Mouse (Mus musculus) CH12.LX (cell line): ENCODE measurements around the gene Rab40c. TPM values are rescaled to one million over a fixed set of nuclear protein-coding genes. Genes with fewer than 3 reads are reported as not detected.

Experiments
- DNase-seq: peaks from one replicate; pipeline ENCODE4 v3.0.0-alpha.2; 2013; ENCODE audit errors: extremely low read depth
- H3K27ac ChIP-seq: 2 replicates; pipeline ENCODE4 v1.5.1; 2012; ENCODE audit warnings: low read depth, mild to moderate bottlenecking, control low read depth, moderate library complexity; ENCODE audit not compliant: insufficient read depth
- H3K27me3 ChIP-seq: replicated peaks from 2 replicates; pipeline ENCODE3; 2012; ENCODE audit warnings: inconsistent platforms
- H3K36me3 ChIP-seq, 2 experiments: replicated peaks in 1 of 2; 2 replicates each; pipeline versions ENCODE3 to v1.6.1; 2012; ENCODE audit warnings: inconsistent platforms in 1 of 2, low read length in 1 of 2, mild to moderate bottlenecking in 1 of 2, mixed read lengths in 1 of 2, moderate library complexity in 1 of 2; ENCODE audit not compliant: control insufficient read depth in 1 of 2, insufficient read depth in 1 of 2
- H3K4me1 ChIP-seq, 2 experiments: 2 replicates each; pipeline ENCODE4 v1.6.1; 2012; ENCODE audit warnings: inconsistent platforms in 1 of 2, moderate library complexity in 1 of 2; ENCODE audit not compliant: insufficient read depth in 2 of 2, control insufficient read depth in 1 of 2
- H3K4me2 ChIP-seq: 2 replicates; pipeline ENCODE4 v1.6.1; 2012; ENCODE audit warnings: low read depth, mild to moderate bottlenecking, control low read depth; ENCODE audit not compliant: poor library complexity, insufficient read depth, severe bottlenecking
- H3K4me3 ChIP-seq, 3 experiments: fragments of 150-350 bp in 1 of 3; sonication (generic) in 1 of 3; replicated peaks in 1 of 3; 2 replicates each; pipeline versions ENCODE3 to v1.5.1; 2011 to 2012; ENCODE audit warnings: low read depth in 2 of 3, low read length in 2 of 3, mild to moderate bottlenecking in 2 of 3, moderate library complexity in 2 of 3, control low read depth in 1 of 3, improper control_type of control experiment in 1 of 3, inconsistent platforms in 1 of 3, mixed read lengths in 1 of 3; ENCODE audit not compliant: poor library complexity in 1 of 3
- H3K79me2 ChIP-seq: replicated peaks from 2 replicates; pipeline ENCODE4 v1.6.1; 2012; ENCODE audit warnings: mild to moderate bottlenecking, moderate library complexity; ENCODE audit not compliant: control insufficient read depth, poor library complexity, insufficient read depth, severe bottlenecking; ENCODE audit errors: extremely low read depth
- H3K9ac ChIP-seq: 2 replicates; pipeline ENCODE4 v1.6.1; 2012; ENCODE audit warnings: low read depth, mild to moderate bottlenecking, control low read depth, moderate library complexity; ENCODE audit not compliant: insufficient read depth
- H3K9me3 ChIP-seq: replicated peaks from 2 replicates; pipeline ENCODE3; 2012; ENCODE audit warnings: low read length, inconsistent platforms, mixed read lengths
- CHD2 ChIP-seq: IDR thresholded peaks from 2 replicates; pipeline ENCODE4 v1.6.1; 2011; ENCODE audit warnings: low read length, improper control_type of control experiment
- CTCF ChIP-seq, 2 experiments: IDR thresholded peaks in 1 of 2; conservative IDR thresholded peaks in 1 of 2; 2 replicates each; pipeline ENCODE4 v1.5.1; 2011 to 2012; ENCODE audit warnings: low read depth in 2 of 2, low read length in 2 of 2, improper control_type of control experiment in 1 of 2, inconsistent platforms in 1 of 2, mild to moderate bottlenecking in 1 of 2, moderate library complexity in 1 of 2
- GABPA ChIP-seq: IDR thresholded peaks from 2 replicates; pipeline ENCODE4 v1.6.1; 2012; ENCODE audit warnings: low read depth, low read length, improper control_type of control experiment, inconsistent platforms; ENCODE audit not compliant: insufficient replicate concordance
- HCFC1 ChIP-seq: IDR thresholded peaks from 2 replicates; pipeline ENCODE4 v1.6.1; 2012; ENCODE audit warnings: low read depth, mild to moderate bottlenecking, inconsistent platforms, low read length, improper control_type of control experiment
- IRF4 ChIP-seq: IDR thresholded peaks from 2 replicates; pipeline ENCODE4 v1.6.1; 2014; ENCODE audit warnings: low read depth, mild to moderate bottlenecking, inconsistent platforms, low read length, improper control_type of control experiment
- JUN ChIP-seq: IDR thresholded peaks from 2 replicates; pipeline ENCODE4 v1.6.1; 2011; ENCODE audit warnings: low read depth, mild to moderate bottlenecking, low read length, improper control_type of control experiment, moderate library complexity; ENCODE audit not compliant: insufficient read depth
- MAFK ChIP-seq: IDR thresholded peaks from 2 replicates; pipeline ENCODE4 v1.6.1; 2011; ENCODE audit warnings: low read length, improper control_type of control experiment; ENCODE audit not compliant: insufficient replicate concordance
- MAZ ChIP-seq: IDR thresholded peaks from 2 replicates; pipeline ENCODE4 v1.6.1; 2012; ENCODE audit warnings: low read depth, mild to moderate bottlenecking, inconsistent platforms, low read length, improper control_type of control experiment, moderate library complexity
- MYC ChIP-seq: IDR thresholded peaks from 2 replicates; pipeline ENCODE4 v1.6.1; 2011; ENCODE audit warnings: low read depth, mild to moderate bottlenecking, improper control_type of control experiment, low read length
- NELFE ChIP-seq: IDR thresholded peaks from 2 replicates; pipeline ENCODE4 v1.6.1; 2011; ENCODE audit warnings: low read depth, low read length, improper control_type of control experiment
- NRF1 ChIP-seq: IDR thresholded peaks from 2 replicates; pipeline ENCODE4 v1.6.1; 2014; ENCODE audit warnings: low read depth, mild to moderate bottlenecking, inconsistent platforms, low read length, improper control_type of control experiment, moderate library complexity
- PAX5 ChIP-seq: IDR thresholded peaks from 2 replicates; pipeline ENCODE4 v1.6.1; 2012; ENCODE audit warnings: low read length, inconsistent platforms, mixed read lengths
- POLR2AphosphoS2 ChIP-seq: IDR thresholded peaks from 2 replicates; pipeline ENCODE4 v1.6.1; 2011; ENCODE audit warnings: low read depth, low read length, improper control_type of control experiment
- RAD21 ChIP-seq: IDR thresholded peaks from 2 replicates; pipeline ENCODE4 v1.6.1; 2011; ENCODE audit warnings: low read depth, mild to moderate bottlenecking, low read length, improper control_type of control experiment, moderate library complexity
- RCOR1 ChIP-seq: conservative IDR thresholded peaks from 2 replicates; pipeline ENCODE4 v1.6.1; 2012; ENCODE audit warnings: low read depth, mild to moderate bottlenecking, inconsistent platforms, low read length, improper control_type of control experiment
- SIN3A ChIP-seq: IDR thresholded peaks from 2 replicates; pipeline ENCODE4 v1.6.1; 2012; ENCODE audit warnings: low read length, improper control_type of control experiment, inconsistent platforms
- TBP ChIP-seq: conservative IDR thresholded peaks from 2 replicates; pipeline ENCODE4 v1.6.1; 2011; ENCODE audit warnings: low read depth, low read length, improper control_type of control experiment
- UBTF ChIP-seq: IDR thresholded peaks from 2 replicates; pipeline ENCODE4 v1.6.1; 2012; ENCODE audit warnings: low read depth, mild to moderate bottlenecking, inconsistent platforms, low read length, improper control_type of control experiment, moderate library complexity
- USF2 ChIP-seq: conservative IDR thresholded peaks from 2 replicates; pipeline ENCODE4 v1.6.1; 2011; ENCODE audit warnings: low read depth, low read length, improper control_type of control experiment
- ZC3H11A ChIP-seq: IDR thresholded peaks from 2 replicates; pipeline ENCODE4 v1.6.1; 2012; ENCODE audit warnings: low read depth, mild to moderate bottlenecking, inconsistent platforms, low read length, improper control_type of control experiment
- ZMIZ1 ChIP-seq: IDR thresholded peaks from 2 replicates; pipeline ENCODE4 v1.6.1; 2012; ENCODE audit warnings: low read depth, mild to moderate bottlenecking, inconsistent platforms, low read length, improper control_type of control experiment
- ZNF384 ChIP-seq: IDR thresholded peaks from 2 replicates; pipeline ENCODE4 v1.6.1; 2012; ENCODE audit warnings: low read depth, low read length, improper control_type of control experiment, inconsistent platforms
- dilution Hi-C: fragments of 300-500 bp; cut with MboI; formaldehyde crosslinking; loops from 2 replicates; pipeline ENCODE4 v1.14.3; 2020; ENCODE audit warnings: low sequenced_read_pairs; ENCODE audit not compliant: extremely low pct_unique_long_range_greater_than_20kb, extremely low pct_ligation_motif_present
- in situ Hi-C: fragments of 300-500 bp; cut with MboI; formaldehyde crosslinking; loops from 3 replicates; pipeline ENCODE4 v1.14.3; 2019; ENCODE audit warnings: low sequenced_read_pairs, low pct_ligation_motif_present, low pct_unique_long_range_greater_than_20kb, mixed read lengths
- polyA plus RNA-seq: library from polyadenylated mRNA; unstranded; fragments of >175 nt; gene quantifications from 2 replicates; pipeline ENCODE4 v1.2.1, GENCODE M21; 2012; ENCODE audit warnings: low read depth; ENCODE audit not compliant: insufficient read length
- total RNA-seq, 2 experiments: library from RNA; depleted of rRNA; stranded (reverse); fragments of 300-350 nt in 1 of 2; fragments of >200 nt in 1 of 2; gene quantifications; 2 replicates each; pipeline ENCODE4 v1.2.3; 2012 to 2014

The Rab40c gene
- total and polyA plus RNA-seq, 3 experiments: 8.0 to 14.4 (median 9.2) TPM

- no peak within 1 kb of the TSS for H3K4me2 ChIP-seq
- H3K79me2 ChIP-seq: peaks cover 14% of the 10 kb centered on the region
- H3K4me1 ChIP-seq: peaks cover 12 to 15% of the 10 kb centered on the region in 2 experiments
- no peak within 1 kb of the TSS for H3K9ac ChIP-seq
- DNase-seq: no peak
- no peak within 1 kb of the TSS for H3K4me3 ChIP-seq
- dilution Hi-C loops (no loop called here), in situ Hi-C loops (no loop called here)
- TF ChIP-seq PAX5 (no peak), RAD21 (no peak), RCOR1 (no peak), JUN (no peak), MAZ (no peak), ZNF384 (no peak), MYC (no peak), ZC3H11A (no peak), SIN3A (no peak), MAFK (no peak), IRF4 (no peak), NELFE (no peak), POLR2AphosphoS2 (no peak), CHD2 (no peak), ZMIZ1 (no peak), TBP (no peak), CTCF (conservative IDR thresholded peaks at IDR 0.05 in 1 of 2, IDR thresholded peaks at IDR 0.05 in 1 of 2; ENCODE audit: low read depth in 2 of 2, low read length in 2 of 2) (no peak), UBTF (no peak)
- peaks cover 69 to 83% of the 10 kb centered on the region in 2 experiments for H3K36me3 ChIP-seq
- no peaks in the 10 kb centered on the region for H3K9me3 ChIP-seq
- no peaks in the 10 kb centered on the region for H3K27me3 ChIP-seq
- no peak within 1 kb of the TSS for H3K27ac ChIP-seq
Measured at GRCm38 (mm10) chr17:25841117-25841880, 78.2 kb downstream of the Rab40c start, which contains the start of gene Gm20683. Gene Gm20683, minus strand, starts transcription at chr17:25841763.

GRCm38 (mm10) chr17:25840519-25840918 lies 79.0 kb downstream of the Rab40c start:
- no peak overlapping the region for H3K4me2 ChIP-seq
- in situ Hi-C loops (no loop called here), dilution Hi-C loops (no loop called here)
- peaks cover 12 to 15% of the 10 kb centered on the region in 2 experiments for H3K4me1 ChIP-seq
- H3K9me3 ChIP-seq: no peaks in the 10 kb centered on the region
- no peak overlapping the region for H3K4me3 ChIP-seq
- DNase-seq: no peak
- no peak for TF ChIP-seq CTCF (conservative IDR thresholded peaks at IDR 0.05 in 1 of 2, IDR thresholded peaks at IDR 0.05 in 1 of 2; ENCODE audit: low read depth in 2 of 2, low read length in 2 of 2)
- no peak for TF ChIP-seq NRF1
- TF ChIP-seq HCFC1: no peak
- TF ChIP-seq GABPA: no peak
- TF ChIP-seq USF2: no peak
- TF ChIP-seq CHD2: no peak
- H3K27me3 ChIP-seq: no peaks in the 10 kb centered on the region
- H3K9ac ChIP-seq: no peak overlapping the region
- H3K27ac ChIP-seq: no peak overlapping the region
- peaks cover 69 to 83% of the 10 kb centered on the region in 2 experiments for H3K36me3 ChIP-seq
- peaks cover 14% of the 10 kb centered on the region for H3K79me2 ChIP-seq
